Comparison of ENCODE assay signal across 20 mouse cellular contexts in genomic region chr5:118704960-118705359, GRCm38 (mm10).
"Had no signal": no experiment of that assay in that cellular context is flagged by ENCODE, and none has a peak within 500 bp of the region (broad histone marks: within the 10 kb centered on the region; RNA-seq: fewer than 3 reads in every experiment).

No protein-coding gene starts in this region.

- H3K27ac ChIP-seq: limb, embryonic 12.5 days; limb, embryonic 15.5 days; liver, embryonic 14.5 days; macrophage; stomach, embryonic 15.5 days had no signal

- ATAC-seq: liver, postnatal 0 days; lung, postnatal 0 days; midbrain, embryonic 16.5 days had no signal

- H3K9me3 ChIP-seq: limb, embryonic 12.5 days; limb, embryonic 15.5 days; midbrain, embryonic 12.5 days; neural tube, embryonic 13.5 days; stomach, embryonic 15.5 days had no signal

- H3K4me2 ChIP-seq: limb, embryonic 12.5 days; limb, embryonic 15.5 days; liver, embryonic 11.5 days; lung, embryonic 14.5 days; midbrain, embryonic 12.5 days; neural tube, embryonic 13.5 days; stomach, embryonic 15.5 days had no signal

- H3K36me3 ChIP-seq: limb, embryonic 12.5 days; limb, embryonic 15.5 days; midbrain, embryonic 12.5 days; neural tube, embryonic 13.5 days; stomach, embryonic 15.5 days had no signal

- DNase-seq: kidney, adult 9 months; kidney, postnatal 14 days; kidney, postnatal 4 days; left cerebral cortex, postnatal 4 days; liver, postnatal 0 days; lung, embryonic 14.5 days; right cerebral cortex, postnatal 25 days; spleen, adult 18-20 months; thymus, postnatal 25 days had no signal

- H3K4me3 ChIP-seq: limb, embryonic 12.5 days; limb, embryonic 15.5 days; midbrain, embryonic 12.5 days; myocyte; neural tube, embryonic 13.5 days; stomach, embryonic 15.5 days had no signal

- H3K27me3 ChIP-seq: limb, embryonic 12.5 days; limb, embryonic 15.5 days; neural tube, embryonic 13.5 days; stomach, embryonic 15.5 days had no signal

- H3K9ac ChIP-seq: limb, embryonic 12.5 days; limb, embryonic 15.5 days; liver, embryonic 14.5 days; liver, postnatal 0 days; lung, embryonic 14.5 days; midbrain, embryonic 12.5 days; neural tube, embryonic 13.5 days; stomach, embryonic 15.5 days had no signal
